Mouse (Mus musculus) intestine, embryonic 14.5 days (tissue): Measurements from ENCODE around the gene Gm45062. TPM values are rescaled to one million over a fixed set of nuclear protein-coding genes. Genes with fewer than 3 reads are reported as not detected.

Experiments used
- ATAC-seq: fragments of 200-750 bp; cut with Nextera tagmentation; replicated peaks from 2 replicates; pipeline ENCODE4 v1.8.0; 2017; ENCODE audit warnings: low read depth, moderate number of reproducible peaks, moderate TSS enrichment, moderate library complexity; ENCODE audit not compliant: low FRiP score, low TSS enrichment
- DNase-seq: peaks from one replicate; pipeline ENCODE4 v3.0.0-alpha.2; 2018; ENCODE audit warnings: low spot score
- H3K27ac ChIP-seq: fragments of 300-500 bp; sonication (generic); 2 replicates; pipeline ENCODE4 v1.5.1; 2014; ENCODE audit warnings: low read depth, mild to moderate bottlenecking, control low read depth
- H3K27me3 ChIP-seq: fragments of 300-500 bp; sonication (generic); replicated peaks from 2 replicates; pipeline ENCODE4 v1.6.1; 2014; ENCODE audit warnings: low read length, control low read depth; ENCODE audit not compliant: control insufficient read depth, insufficient read depth
- H3K36me3 ChIP-seq: fragments of 300-500 bp; sonication (generic); 2 replicates; pipeline ENCODE4 v1.6.1; 2014; ENCODE audit warnings: low read length, control low read depth; ENCODE audit not compliant: control insufficient read depth, insufficient read depth
- H3K4me1 ChIP-seq: fragments of 300-500 bp; sonication (generic); replicated peaks from 2 replicates; pipeline ENCODE4 v1.6.1; 2014; ENCODE audit warnings: low read length, control low read depth, mixed read lengths; ENCODE audit not compliant: control insufficient read depth, insufficient read depth
- H3K4me2 ChIP-seq: fragments of 300-500 bp; sonication (generic); 2 replicates; pipeline ENCODE4 v1.6.1; 2014; ENCODE audit warnings: low read length
- H3K4me3 ChIP-seq: fragments of 300-500 bp; sonication (generic); 2 replicates; pipeline ENCODE4 v1.5.1; 2014; ENCODE audit warnings: low read depth, low read length, control low read depth, mixed read lengths
- H3K9ac ChIP-seq: fragments of 300-500 bp; sonication (generic); 2 replicates; pipeline ENCODE4 v1.6.1; 2014; ENCODE audit warnings: mild to moderate bottlenecking, low read length
- H3K9me3 ChIP-seq: fragments of 300-500 bp; sonication (generic); 2 replicates; pipeline ENCODE4 v1.6.1; 2016; ENCODE audit warnings: low read length, control low read depth; ENCODE audit not compliant: control insufficient read depth
- WGBS: fragments of 180-500 bp; shearing (Covaris S2); extraction: QIAGEN DNeasy Blood & Tissue Kit; methylation state at CpG from one replicate; pipeline ENCODE4 v1.1.7; 2014; 5-methylcytosine and 5-hydroxymethylcytosine counted together
- polyA plus RNA-seq: library from polyadenylated mRNA; unstranded; fragments of >200 nt; fragmentation: Nextera tagmentation; extraction: Ambion mirVana; gene quantifications from 2 replicates; pipeline ENCODE4 v1.2.1, GENCODE M21; 2014

Gene Gm45062
- polyA plus RNA-seq, 1 experiment from 2014 or later: 8.6 TPM

- no peak overlapping the region for H3K4me3 ChIP-seq
- no peak overlapping the region for H3K9ac ChIP-seq
- no peaks in the 10 kb centered on the region for H3K9me3 ChIP-seq
- WGBS: 91% methylated on average over 6 of the region's 6 CpGs
- ATAC-seq (no peak), DNase-seq (no peak)
- no peaks in the 10 kb centered on the region for H3K27me3 ChIP-seq
- H3K4me1 ChIP-seq: no peaks in the 10 kb centered on the region
- H3K36me3 ChIP-seq: no peaks in the 10 kb centered on the region
- H3K4me2 ChIP-seq: no peak overlapping the region
- no peak overlapping the region for H3K27ac ChIP-seq
These were observed 131.0 kb downstream of the Gm45062 start for GRCm38 (mm10) chr6:8390296-8390695.

DNA sequence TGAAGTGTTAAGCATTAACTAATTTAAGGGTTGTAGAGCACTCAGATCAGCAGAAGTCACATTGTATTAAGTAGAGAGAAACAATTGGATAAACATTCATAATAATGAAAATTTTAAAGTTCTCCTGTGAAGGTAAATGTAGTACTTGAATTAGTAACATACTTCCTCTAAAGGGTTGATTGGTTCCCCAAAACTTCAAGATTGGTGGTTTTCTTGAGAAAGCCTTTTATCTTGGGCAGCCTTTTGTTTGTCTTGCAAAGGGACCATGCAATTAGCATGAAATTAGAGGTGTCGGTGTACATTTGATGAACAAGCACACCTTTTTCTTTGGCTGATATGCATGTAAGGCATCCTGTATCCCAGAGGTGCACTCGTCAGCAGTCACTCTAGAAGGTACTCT is 131.7 kb downstream of the Gm45062 start:
- no peak overlapping the region for H3K9ac ChIP-seq
- H3K9me3 ChIP-seq: no peaks in the 10 kb centered on the region
- no peak overlapping the region for H3K4me2 ChIP-seq
- H3K4me3 ChIP-seq: no peak overlapping the region
- no peaks in the 10 kb centered on the region for H3K27me3 ChIP-seq
- DNase-seq: no peak
- ATAC-seq: no peak
- H3K36me3 ChIP-seq: no peaks in the 10 kb centered on the region
- no peak overlapping the region for H3K27ac ChIP-seq
- H3K4me1 ChIP-seq: no peaks in the 10 kb centered on the region
- 87% methylated on average over 2 of the region's 2 CpGs for WGBS

DNA sequence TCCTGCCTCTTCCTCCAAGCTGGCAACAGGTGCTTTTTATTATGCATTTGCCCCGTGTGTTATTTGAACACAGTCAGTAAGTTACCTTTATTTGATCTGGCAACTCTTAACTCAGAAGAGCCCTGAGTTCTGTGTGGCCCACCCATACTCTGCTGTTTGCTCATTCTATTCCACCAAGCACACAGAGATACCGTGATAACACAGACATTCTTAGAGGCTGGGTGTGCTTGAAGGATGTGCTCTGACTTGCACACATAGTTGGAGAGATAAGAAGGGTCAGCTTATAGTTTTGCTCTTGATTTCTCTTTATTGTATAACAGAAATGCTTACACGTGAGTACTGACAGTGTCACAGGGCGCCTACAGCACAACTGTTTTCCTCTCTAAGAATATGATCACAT is 133.8 kb downstream of the Gm45062 start:
- no peak for ATAC-seq
- H3K4me1 ChIP-seq: no peaks in the 10 kb centered on the region

GRCm38 (mm10) chr6:8394044-8394443 is 134.8 kb downstream of the Gm45062 start:
- H3K36me3 ChIP-seq: no peaks in the 10 kb centered on the region
- no peaks in the 10 kb centered on the region for H3K27me3 ChIP-seq
- no peak overlapping the region for H3K9ac ChIP-seq
- H3K27ac ChIP-seq: no peak overlapping the region
- DNase-seq (no peak), ATAC-seq (no peak)
- no peak overlapping the region for H3K4me3 ChIP-seq
- H3K4me1 ChIP-seq: no peaks in the 10 kb centered on the region
- H3K4me2 ChIP-seq: no peak overlapping the region
- H3K9me3 ChIP-seq: no peaks in the 10 kb centered on the region

More for the DNA sequence above, 133.8 kb downstream of the Gm45062 start:
- Histone ChIP-seq H3K4me3 (no peak overlapping the region), H3K27me3 (no peaks in the 10 kb centered on the region), H3K27ac (no peak overlapping the region), H3K9ac (no peak overlapping the region), H3K9me3 (no peaks in the 10 kb centered on the region), H3K4me2 (no peak overlapping the region), H3K36me3 (no peaks in the 10 kb centered on the region)
- WGBS: 61% methylated on average over 4 of the region's 4 CpGs
- no peak for DNase-seq

GRCm38 (mm10) chr6:8395061-8395460 is 135.8 kb downstream of the Gm45062 start:
- ATAC-seq: no peak
- H3K4me1 ChIP-seq: no peaks in the 10 kb centered on the region
- 47% methylated on average over 4 of the region's 4 CpGs for WGBS

DNA sequence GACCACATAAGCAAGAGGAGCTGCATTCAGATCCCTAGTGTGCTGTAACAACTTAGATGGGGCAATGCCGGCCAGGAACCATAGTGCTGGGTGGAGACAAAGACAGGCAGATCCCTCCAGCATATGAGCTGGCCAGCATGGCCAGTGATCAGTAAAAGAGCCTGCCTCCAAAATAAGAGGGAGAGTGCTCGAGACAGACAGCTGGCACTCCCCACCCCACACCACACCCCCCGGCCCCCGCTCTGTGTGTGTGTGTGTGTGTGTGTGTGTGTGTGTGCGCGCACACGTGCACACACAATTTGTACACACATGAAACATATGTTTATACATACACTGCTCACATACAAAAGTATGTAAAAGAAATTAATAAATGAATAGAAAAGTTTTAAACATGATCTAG is 138.0 kb downstream of the Gm45062 start:
- no peak overlapping the region for H3K9ac ChIP-seq
- H3K27me3 ChIP-seq: no peaks in the 10 kb centered on the region
- no peak overlapping the region for H3K27ac ChIP-seq
- DNase-seq (no peak), ATAC-seq (no peak)
- no peak overlapping the region for H3K4me3 ChIP-seq
- no peaks in the 10 kb centered on the region for H3K4me1 ChIP-seq
- H3K9me3 ChIP-seq: no peaks in the 10 kb centered on the region
- no peak overlapping the region for H3K4me2 ChIP-seq
- WGBS: 85% methylated on average over 7 of the region's 7 CpGs
- no peaks in the 10 kb centered on the region for H3K36me3 ChIP-seq

More at GRCm38 (mm10) chr6:8395061-8395460, 135.8 kb downstream of the Gm45062 start:
- Histone ChIP-seq H3K9me3 (no peaks in the 10 kb centered on the region), H3K4me3 (no peak overlapping the region), H3K27ac (no peak overlapping the region), H3K9ac (no peak overlapping the region), H3K4me2 (no peak overlapping the region), H3K36me3 (no peaks in the 10 kb centered on the region), H3K27me3 (no peaks in the 10 kb centered on the region)
- DNase-seq: no peak

GRCm38 (mm10) chr6:8399710-8400109 is 140.5 kb downstream of the Gm45062 start:
- Histone ChIP-seq H3K4me2 (no peak overlapping the region), H3K4me3 (no peak overlapping the region), H3K27ac (no peak overlapping the region), H3K27me3 (no peaks in the 10 kb centered on the region), H3K9ac (no peak overlapping the region), H3K4me1 (no peaks in the 10 kb centered on the region), H3K36me3 (no peaks in the 10 kb centered on the region), H3K9me3 (no peaks in the 10 kb centered on the region)
- DNase-seq (no peak), ATAC-seq (no peak)
- WGBS: 98% methylated on average over 1 of the region's 1 CpGs

GRCm38 (mm10) chr6:8403127-8403526 is 143.9 kb downstream of the Gm45062 start:
- Histone ChIP-seq H3K27me3 (no peaks in the 10 kb centered on the region), H3K27ac (no peak overlapping the region), H3K9me3 (no peaks in the 10 kb centered on the region), H3K4me3 (no peak overlapping the region), H3K4me1 (no peaks in the 10 kb centered on the region), H3K9ac (no peak overlapping the region), H3K4me2 (no peak overlapping the region), H3K36me3 (no peaks in the 10 kb centered on the region)
- no peak for ATAC-seq
- WGBS: 80% methylated on average over 5 of the region's 5 CpGs
- no peak for DNase-seq

GRCm38 (mm10) chr6:8405844-8406243 is 146.6 kb downstream of the Gm45062 start:
- Histone ChIP-seq H3K9ac (no peak overlapping the region), H3K4me2 (no peak overlapping the region), H3K27ac (no peak overlapping the region), H3K36me3 (no peaks in the 10 kb centered on the region), H3K9me3 (no peaks in the 10 kb centered on the region), H3K4me3 (no peak overlapping the region), H3K27me3 (no peaks in the 10 kb centered on the region), H3K4me1 (no peaks in the 10 kb centered on the region)
- WGBS: 77% methylated on average over 5 of the region's 5 CpGs
- DNase-seq (no peak), ATAC-seq (no peak)
